Mouse (Mus musculus) spleen, adult 2 months (tissue): ENCODE results near the gene Atp8a2.
"Not testable (repeated sequence)": the region's sequence is repeated elsewhere in the genome, so short reads cannot be mapped to it uniquely, and the experiment has no call there.

ENCODE experiments used
- CTCF ChIP-seq: fragments of 200-500 bp; IDR thresholded peaks from 2 replicates; pipeline ENCODE4 v1.5.1; 2011; ENCODE audit warnings: mild to moderate bottlenecking, inconsistent platforms; ENCODE audit not compliant: insufficient read depth, insufficient read length, insufficient replicate concordance; ENCODE audit errors: extremely low read depth
- POLR2A ChIP-seq: fragments of 200-500 bp; IDR thresholded peaks from 2 replicates; pipeline ENCODE4 v1.6.1; 2011; ENCODE audit warnings: low read depth, low read length, inconsistent platforms

DNA sequence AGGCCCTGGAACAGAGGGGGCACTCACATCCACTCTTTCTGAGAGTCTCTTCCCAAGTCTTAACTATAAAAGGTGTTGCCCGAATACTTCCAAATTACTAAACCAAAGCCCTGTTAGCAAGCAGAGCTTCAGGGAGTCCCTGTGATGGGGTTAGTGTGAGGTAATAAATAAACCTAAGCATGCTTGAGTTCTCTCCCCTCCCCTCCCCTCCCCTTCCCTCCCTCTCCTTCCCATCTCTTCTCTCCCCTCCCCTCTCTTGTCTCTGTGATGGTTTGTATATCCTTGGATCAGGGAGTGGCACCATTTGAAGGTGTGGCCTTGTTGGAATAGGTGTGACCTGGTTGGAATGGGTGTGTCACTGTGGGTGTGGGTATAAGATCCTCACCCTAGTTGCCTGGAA is 267.8 kb downstream of the Atp8a2 start:
- TF ChIP-seq CTCF, POLR2A: not testable (repeated sequence)
